Mouse (Mus musculus) CD4-positive helper T cell, adult 2 months (primary cell): ENCODE results near the gene Ncoa4.
"Not testable (repeated sequence)": the region's sequence is repeated elsewhere in the genome, so short reads cannot be mapped to it uniquely, and the experiment has no call there.

Source experiments
- DNase-seq: peaks from one replicate; pipeline ENCODE4 v3.0.0-alpha.2; 2012; ENCODE audit warnings: low read depth, missing footprints, low spot score

The Ncoa4 gene

DNA sequence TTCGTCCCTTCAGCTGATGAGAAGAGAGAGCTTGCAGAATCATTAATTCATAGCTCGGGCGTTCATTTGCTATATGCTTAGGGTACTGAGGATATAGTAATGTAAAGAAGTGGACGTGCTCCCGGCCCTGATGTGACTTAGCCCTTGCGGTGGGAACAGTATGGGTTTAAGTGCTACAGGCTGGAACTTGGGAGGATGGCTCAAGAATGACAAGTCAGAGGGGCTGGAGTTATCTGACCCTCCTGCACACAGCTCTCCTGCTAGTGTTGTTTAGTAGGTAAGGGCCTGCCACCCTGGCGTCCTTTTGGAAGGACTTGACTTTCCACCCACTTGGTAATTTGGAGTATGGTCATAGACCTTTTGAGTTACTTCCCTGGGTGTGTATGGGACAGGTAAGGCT lies 898 bp downstream of the Ncoa4 start:
- no peak for DNase-seq

DNA sequence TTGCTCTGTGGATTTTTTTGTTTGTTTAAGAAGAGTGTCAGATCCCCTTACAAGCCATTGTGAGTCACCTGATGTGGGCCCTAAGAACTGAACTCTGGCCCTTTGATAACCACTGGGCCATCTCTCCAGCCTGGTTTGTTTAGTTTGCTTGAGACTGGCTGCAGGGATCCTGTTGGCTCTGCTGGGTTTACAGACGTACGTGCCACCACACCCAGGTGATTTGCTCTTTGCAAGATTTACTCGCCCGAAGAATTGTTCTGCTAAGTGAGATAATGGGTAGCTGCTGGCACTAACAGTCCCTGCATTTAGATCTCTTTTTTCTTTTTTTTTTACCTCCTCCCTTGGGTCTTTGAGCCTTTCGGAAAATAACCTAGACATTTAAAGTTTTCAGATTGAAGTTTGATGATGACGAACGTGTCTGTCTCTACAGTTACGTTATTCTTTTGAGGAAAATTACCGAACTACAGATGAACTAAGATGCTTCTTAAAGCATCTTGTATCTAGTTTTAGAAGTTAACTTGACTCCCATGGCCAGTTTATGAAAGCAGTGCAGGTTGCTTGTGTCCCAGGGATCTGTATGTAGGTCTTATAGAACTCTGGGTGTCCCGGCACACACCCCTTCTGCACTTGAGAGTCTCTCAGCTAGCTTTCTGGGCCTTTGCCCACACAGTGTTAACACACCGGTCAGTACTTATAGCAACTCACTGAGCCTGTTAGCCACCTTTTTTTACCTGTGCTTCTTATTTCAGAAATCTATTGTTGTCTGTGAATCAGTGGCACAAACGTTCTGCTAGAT lies 1.6 kb downstream of the Ncoa4 start:
- no peak for DNase-seq

DNA sequence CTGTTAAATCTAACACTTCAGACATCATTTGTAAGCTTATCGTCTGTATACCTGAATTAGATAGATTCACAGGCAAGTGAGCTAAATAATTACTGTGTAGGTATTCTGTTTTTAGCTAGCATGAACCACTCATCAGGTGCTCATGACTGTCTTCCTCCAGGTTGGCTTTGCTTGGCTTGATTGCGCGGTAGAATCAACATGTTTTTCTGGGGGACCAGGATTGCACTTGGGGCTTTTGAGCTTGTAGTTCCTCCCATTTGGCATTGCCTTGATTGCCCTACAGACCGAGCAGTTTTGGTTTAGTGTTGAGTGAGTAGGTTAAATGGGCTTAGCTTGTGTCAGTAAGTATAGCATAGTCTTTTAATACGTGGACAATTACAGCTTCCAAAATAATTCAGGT lies 2.6 kb downstream of the Ncoa4 start:
- DNase-seq: no peak

DNA sequence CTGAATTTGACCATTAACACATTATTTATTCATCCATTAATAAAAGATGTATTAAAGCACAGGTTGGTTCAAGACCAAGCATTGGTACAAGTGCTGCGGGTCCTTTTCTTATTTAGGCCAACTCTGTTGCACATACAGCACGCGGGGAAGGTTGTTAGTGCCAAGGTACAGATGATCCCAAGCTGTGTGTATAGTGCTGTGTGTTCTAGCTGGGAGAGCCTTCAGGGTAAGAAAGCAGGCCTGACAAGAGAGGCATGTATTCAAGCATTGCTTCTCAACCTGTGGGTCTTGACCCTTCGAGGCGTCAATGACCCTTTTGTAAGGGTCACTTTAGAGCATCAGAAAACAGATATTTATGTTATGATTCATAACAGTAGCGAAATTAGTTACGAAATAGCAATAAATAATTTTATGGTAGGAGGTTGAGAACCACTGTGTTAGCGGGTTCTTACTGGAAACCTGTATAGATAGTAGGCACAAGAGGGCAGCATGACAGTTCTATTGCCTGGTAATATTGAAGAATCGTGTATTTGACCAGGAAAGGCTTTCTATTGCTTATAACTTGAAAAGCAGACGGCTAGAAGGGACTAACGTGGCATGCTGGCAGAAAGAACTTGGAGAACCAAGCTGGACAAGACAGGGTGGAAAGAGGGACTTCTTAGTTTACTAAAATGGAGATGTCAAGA lies 3.7 kb downstream of the Ncoa4 start:
- DNase-seq: no peak

DNA sequence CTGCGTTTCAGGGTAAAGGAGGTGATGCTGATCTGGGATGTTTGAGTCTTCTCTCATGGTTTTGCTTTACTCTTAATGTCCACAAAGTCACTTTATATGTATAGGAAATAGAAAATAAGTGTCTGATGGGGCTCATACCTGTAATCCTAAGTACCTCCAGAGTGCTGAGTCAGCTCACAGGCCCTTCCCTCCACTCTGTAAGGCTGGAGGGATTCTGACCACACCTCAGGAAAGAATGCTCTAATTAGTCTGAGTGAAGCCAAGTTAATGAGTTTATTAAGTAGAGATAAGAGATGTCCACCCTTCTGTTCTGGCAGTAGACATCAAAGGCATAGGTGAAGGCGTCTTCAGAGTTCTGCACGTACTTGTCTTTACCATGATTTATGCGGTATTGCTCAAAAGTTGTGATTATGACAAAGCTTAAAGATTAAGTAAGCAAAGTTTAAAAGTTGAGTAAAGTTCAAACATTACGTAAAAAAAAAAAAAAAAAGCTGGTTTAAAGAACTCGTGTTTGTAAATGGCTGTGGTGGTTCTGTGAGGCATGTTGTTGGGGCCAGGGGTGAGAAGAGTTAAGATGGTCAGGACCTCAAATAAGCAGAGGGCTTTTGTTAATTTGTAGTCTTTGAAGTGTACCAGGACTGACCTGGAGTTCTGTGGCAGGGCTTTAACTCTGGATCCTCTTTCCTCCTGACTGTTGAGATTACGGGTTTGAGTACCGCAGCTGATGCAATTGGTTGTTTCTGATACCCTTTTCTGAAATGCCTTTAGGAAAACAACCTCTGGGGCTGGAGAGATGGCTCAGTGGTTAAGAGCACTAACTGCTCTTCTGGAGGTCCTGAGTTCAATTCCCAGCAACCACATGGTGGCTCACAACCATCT lies 4.7 kb downstream of the Ncoa4 start:
- no peak for DNase-seq

DNA sequence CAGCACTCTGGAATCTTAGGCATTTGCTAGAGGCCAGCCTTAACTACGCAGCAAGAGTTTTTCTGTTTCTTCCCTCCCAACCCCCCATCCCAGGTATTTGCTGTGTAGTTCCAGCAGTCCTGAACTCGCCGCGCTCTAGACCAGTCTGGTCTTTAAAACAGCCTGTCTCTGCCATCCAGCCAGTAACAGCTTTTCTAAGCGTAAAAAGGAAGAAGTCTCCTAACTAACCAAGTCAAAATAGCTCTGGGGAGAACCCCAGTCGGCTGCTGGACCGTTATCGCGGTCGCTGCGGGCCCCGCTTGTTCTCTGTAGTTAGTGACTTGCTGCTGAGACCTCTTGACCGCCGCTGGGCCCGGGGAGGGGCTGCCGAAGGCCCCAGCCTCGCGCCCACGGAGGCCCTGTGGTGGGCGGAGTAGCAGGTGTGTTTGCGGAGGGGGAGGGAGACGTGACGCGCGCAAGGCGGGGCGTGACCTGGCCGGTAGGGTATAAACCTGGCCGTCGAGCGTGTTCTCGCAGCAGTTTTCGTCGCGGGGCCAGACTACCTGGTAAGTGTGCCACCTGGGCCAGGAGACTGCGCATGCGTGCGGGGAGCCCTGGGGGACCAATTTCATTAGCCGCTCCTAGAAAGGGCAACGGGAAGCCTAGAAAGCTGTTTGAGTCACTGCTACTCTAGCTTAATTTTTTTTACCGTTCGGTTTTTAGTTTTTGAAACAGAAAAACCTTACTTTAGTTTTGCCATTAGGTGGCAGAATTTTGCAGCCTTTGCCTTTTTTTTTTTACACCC lies 5.8 kb downstream of the Ncoa4 start:
- peak; percentile 90 for DNase-seq

DNA sequence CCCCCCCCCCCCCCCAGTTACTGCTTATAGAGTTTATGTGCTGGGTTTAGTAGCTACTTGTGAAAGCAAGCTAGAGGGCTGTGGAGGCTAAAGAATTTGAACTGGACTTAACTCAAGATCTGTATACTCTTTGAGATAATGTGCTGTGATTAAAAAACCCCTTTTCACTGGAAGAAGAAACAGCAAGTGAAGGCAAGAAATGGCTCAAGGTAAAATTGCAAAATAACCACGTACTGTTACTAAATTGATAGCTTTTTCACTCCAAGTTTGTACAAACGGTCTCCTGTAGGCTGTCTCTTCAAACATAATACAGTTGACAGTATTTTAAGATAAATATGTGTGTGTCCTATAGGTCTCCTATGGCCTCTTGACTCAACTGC lies 6.4 kb downstream of the Ncoa4 start:
- no peak for DNase-seq

DNA sequence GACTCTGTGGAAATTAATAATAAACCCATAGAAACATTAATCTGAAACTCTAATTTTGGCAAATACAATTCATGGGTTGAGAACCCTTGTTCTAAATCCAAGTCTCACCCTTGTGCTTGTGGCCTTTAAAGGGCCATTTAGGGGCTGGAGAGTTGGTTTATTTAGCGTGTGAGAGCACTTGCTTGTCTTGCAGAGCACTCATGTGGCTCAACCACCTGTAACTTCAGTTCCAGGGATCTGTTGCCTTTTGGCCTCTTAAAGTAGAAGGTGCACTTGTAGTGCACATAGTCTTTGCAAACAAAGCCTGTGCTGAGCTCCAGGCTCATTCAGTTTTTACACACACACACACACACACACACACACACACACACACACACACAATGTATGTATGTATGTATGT lies 7.2 kb downstream of the Ncoa4 start:
- DNase-seq: no peak

DNA sequence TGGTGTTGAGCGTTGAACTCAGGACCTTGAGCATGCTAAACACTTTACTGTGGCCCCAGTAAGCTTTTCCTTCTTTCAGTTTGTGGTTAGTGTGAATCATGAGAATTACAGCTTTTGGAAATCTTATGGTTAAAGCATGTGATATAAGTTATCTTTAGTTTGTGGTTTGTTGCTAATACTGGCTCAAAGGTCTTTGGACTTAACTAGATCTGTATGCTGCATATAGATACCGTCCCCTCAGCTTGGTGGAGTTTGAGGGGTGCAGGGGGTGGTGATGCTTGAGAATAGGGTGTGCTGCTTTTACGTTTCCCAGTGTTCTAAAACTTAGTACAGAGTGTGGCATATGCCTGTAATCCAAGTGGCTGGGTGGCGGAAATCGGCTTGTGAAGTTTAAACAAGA lies 7.7 kb downstream of the Ncoa4 start:
- DNase-seq: no peak

DNA sequence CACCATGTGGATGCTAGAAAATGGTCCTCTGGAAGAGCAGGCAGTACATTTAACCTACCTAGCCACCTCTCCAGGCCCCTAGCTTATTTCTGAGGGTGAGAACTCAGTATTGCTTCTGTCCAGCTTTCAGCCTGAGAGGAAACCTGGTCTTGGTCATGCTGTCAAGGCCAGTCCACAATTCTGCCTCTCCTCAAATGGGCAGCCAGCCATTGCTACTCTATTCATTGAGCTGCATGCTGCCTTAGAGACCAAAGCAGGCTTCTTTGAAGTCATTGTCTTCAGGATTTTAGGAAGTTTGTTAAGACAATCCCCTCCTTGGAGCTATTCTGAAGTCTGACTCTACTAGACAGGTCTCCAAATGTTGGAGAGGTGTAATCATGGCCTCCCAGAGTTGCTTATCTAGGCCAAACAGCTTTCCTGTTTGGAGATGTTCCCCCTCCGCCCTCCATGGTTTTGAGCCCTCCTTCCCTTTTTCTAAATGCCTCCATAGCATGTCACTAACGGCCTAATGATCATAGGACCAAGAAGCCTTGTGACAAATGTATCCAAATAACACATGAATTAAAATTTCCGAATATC lies 9.1 kb downstream of the Ncoa4 start:
- no peak for DNase-seq

DNA sequence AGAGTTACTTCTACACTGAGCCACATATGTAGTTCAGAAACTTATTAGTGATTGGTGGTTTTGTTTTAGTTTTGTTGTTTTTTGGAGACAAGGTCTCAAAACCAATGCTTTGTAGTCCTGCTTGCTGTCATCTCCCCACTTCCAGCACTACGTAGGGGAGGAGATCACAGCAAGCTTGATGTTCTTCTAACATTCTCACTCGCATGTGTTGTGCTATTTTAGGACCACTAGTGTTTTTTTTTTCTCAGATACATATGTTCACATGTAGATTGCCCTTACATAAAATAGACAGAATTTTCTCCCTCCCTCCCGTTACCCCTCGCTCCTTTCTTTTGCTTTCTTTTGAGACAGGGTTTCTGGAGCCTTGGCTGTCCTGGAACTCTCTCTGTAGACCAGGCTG lies 10.5 kb downstream of the Ncoa4 start:
- DNase-seq: no peak

DNA sequence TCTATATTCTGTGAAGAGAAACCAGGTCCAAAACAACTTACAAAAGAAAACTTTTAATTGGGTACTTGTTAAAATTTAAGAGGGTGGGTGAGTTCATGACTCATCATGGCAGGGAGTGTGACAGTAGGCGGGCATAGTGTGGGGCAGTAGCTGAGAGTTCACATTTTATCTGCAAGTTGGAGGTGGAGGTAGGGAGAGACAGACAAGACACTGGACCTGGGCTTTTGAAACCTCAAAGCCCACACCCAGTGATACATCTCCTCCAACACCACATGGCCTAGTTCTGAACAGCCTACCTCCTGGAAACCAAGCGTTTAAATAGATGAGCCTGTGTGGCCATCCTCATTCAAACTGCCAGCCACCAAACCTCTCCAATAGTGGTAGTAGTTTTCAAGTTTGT lies 15.6 kb downstream of the Ncoa4 start:
- DNase-seq: no peak

DNA sequence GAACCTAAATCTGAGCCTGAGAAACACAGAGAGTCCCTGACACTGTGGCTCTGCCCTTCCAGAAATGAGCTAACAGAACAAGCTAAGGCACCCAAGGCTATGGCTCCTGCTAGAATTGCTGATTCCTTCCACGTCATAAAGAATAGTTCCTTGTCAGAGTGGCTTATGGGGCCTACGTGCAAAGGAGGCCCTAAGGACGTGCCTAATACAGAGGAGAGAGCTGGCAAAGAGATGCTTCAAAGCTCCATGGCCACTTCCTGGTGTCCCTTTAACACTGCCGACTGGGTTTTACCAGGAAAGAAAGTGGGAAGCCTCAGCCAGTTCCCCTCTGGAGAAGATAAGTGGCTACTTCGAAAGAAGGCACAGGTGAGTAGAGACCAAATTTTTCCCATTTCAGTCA lies 16.9 kb downstream of the Ncoa4 start:
- not testable (repeated sequence) for DNase-seq

DNA sequence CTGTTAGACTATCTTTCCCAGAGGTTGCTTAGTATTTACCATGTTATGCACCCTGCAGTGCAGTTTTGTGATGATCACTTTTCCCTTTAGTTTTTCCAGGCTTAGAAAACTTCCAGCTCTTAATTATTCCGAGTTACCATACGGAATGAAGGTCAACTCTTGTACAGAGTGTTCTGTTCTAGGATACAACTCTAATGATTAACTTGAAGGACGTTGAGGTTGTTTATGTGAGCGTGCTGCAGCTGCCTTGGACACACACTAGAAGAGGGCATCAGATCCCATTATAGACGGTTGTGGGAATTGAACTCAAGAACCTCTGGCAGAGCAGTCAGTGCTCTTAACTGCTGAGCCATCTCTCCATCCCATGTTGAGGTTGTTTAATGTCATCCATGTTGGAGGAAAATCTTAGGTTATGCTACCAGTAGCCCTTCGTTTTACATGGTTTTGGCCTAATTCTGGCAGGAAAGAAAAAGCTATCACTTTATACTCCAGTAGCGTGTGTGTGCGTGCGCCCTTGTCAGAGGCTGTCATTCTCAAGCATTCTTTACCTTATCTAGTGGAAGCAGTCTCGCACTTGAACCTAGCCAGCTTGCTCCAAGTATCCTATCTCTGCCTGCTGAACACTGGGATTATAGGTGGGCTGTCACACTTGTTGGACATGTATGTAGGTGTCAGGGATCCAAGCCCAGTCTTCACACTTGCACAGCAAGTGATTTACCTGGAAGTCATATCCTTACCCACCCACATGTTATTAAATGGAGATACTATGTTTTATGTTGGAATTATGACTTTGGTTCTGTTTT lies 19.9 kb downstream of the Ncoa4 start:
- DNase-seq: no peak

DNA sequence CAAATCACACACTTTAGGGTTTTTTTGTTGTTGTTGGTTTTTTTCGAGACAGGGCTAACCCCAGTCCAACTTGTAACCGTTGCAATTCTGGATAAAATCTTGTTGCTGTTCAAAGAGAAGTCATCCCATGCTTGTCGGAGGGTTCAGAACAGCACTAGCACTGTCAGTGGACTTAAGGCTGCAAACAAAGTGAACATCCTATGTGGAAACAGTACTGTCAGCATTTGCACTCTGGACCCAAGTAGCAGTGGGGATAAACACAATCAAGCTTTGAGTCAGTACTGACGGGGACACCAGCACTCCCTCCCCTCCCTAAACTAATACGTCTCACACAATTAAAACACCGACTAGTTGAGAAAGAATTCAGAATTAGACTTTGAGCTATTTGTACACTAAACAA lies 21.2 kb downstream of the Ncoa4 start:
- no peak for DNase-seq

DNA sequence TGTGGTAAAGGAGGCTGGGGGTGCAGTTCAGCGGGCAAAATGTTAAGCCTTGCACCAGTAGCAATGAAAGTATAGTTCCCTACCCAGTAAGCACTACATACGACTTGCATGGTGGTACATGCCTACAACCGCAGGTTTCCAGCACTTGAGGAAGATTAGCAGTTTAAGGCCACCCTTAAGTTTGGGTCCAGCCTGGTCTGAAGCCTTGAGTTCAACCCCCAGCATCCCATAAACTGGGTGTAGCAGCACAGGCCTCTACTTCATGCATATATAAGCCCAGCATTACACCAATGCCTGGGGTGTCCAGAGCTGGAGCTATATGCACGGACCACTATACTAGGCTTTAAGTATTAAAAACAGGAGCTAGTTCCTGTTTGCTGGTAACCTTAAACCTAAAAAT lies 24.2 kb downstream of the Ncoa4 start:
- no peak for DNase-seq

DNA sequence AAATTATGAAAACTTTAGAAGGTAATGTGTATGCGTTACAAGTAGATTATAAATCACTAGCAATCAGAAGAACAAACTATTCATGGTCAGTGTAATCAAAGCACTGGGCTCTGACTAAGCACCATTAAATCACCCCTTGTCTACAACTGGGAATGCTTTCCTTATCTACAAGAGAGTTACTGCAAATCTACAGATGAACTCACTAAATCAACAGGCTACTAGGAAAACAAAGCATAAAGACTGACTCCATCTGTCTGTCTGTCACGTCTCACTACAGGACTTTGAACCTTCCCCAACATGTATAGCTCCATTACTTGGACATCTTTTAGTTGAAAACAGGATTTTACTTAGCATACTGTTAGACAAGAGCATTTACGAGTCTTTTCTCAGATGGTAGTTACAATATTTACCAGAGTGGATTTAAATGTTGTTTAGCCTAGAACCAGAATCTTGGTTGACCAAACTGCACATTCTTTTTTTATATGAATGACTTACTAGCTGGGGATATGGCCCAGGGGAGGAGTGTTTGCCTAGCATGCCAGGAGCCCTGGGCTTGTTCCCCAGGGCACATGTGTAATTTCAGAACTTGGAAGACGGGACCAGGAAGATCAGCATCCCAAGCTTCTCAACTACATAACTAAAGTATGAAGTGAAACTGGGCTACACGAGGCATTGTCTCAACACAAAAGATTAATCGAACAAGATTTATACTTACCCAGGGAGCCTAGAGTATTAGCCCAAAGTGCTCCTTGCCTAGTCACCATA lies 31.1 kb downstream of the Ncoa4 start:
- no peak for DNase-seq

DNA sequence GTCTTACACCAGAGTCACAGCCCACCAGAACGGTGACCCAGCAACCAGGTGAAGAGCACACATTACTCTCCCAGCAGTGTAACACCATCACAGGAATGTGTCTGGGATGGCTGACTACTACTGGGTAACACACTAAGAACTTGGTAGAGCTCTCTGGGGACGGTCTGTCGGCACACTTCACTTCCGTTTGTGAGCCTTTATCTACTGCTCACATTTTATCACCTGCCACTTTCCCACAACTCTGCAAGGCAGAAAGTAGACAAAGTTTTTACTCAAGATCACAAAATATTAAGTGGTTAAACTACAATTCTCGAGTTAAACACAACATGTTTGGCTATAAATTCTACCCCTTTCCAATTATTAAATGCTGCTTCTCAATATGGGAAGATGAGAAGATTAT lies 32.3 kb downstream of the Ncoa4 start:
- no peak for DNase-seq

DNA sequence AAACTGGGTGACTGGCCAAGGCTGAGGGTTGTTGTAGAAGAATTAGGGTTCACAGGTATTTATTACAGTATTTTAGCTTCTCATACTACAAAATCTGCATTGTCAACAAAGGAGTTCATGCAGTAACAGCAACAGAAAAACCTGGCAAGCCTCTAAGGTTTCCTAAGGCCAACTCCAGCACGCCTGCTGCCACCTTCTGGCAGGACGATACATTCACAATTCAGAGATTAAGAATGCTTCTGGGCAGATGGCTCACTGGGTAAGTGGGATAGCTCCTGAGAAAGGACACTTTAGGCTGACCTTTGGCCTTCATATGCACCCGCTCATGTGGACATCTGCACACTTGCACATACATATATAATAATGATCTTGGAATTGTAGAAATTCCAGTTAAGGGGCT lies 32.8 kb downstream of the Ncoa4 start:
- peak; percentile 50 for DNase-seq

DNA sequence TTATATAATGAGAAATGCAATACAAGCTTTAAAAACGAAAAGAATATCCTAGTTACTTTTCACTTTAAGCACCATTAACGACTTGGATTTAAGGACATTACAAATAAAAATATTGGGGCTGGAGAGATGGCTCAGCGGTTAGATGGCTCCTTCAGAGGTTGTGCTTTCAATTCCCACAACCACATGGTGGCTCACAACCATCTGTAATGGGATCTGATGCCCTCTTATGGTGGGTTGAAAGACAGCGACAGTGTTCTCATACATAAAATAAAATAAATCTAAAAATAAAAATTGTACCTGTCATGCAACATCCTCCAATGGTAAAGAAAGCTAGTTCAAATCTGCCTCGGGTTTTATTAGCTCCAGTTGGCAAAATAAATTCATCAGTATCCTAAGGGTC lies 33.9 kb downstream of the Ncoa4 start:
- not testable (repeated sequence) for DNase-seq
